Mouse (Mus musculus): ENCODE results near the gene Ece2. TPM values are rescaled to one million over a fixed set of nuclear protein-coding genes. Genes with fewer than 3 reads are reported as not detected.
A peak's percentile ranks its signal among the peaks of the same experiment; 100 is the strongest.

The Ece2 gene
- polyA plus RNA-seq, 1 experiment from 2014 or later = 0.87 TPM

DNA sequence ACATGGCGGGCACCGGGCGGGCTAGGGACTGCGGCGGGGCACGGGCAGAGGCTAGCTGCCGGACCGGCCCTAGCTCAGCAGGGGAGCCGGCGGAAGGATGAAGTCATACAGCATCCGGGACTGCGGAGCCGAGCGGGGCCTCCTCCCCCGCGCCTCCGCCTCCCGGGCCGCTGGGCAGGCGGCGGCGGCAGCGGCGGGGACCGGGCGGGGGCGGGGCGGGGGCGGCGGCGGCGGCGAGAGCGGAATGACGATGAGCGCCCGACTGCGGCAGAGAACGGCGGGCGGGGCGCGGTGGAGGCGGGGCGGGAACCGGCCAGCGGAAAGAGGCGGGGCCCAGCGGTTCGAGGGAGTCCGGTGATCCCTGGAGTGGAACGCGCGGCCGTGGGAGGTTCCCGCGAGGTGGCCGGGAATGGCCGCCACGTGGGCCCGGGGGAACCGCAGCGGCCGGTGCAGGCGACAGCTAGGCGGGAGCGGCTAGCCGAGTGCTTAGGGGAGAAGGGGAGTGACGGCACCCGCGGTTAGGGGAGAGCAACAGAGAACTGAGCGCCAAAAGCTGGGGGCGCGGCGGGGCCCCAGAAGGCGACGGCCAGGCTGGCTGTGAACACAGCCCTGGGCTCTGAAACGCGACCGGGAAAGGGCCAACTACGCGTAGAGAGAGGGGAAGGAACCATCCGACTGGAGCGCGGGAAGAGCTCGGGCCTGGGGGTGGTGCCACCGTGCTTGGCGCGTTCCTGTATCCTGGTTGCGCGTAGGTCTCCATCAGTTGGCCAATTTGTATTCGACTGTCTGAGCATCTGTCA, 8.2 kb upstream of the Ece2 start, which contains the start of gene Camk2n2:
TSS of gene Camk2n2 (minus strand) at position 97 of the 800 bp plus-strand sequence.
- peak within 1 kb of the TSS; percentile 98 for H3K4me2 ChIP-seq (ENCODE audit: low read depth, low read length)
- peaks cover 19% of the 10 kb centered on the region for H3K4me1 ChIP-seq (ENCODE audit: control insufficient read depth, insufficient read depth, low read length)
- no peaks in the 10 kb centered on the region for H3K36me3 ChIP-seq (ENCODE audit: control insufficient read depth, insufficient read depth)
- H3K4me3 ChIP-seq (ENCODE audit: low read length) = peak within 1 kb of the TSS; percentile 72
- H3K27ac ChIP-seq (ENCODE audit: low read length) = 0 out of 2 replicates have a peak within 1 kb of the TSS, but pooled peaks have one; percentile 26
- no peaks in the 10 kb centered on the region for H3K9me3 ChIP-seq (replicated peaks; ENCODE audit: control insufficient read depth, low read length)
- H3K9ac ChIP-seq (ENCODE audit: low read length) = peak within 1 kb of the TSS; percentile 55
- H3K27me3 ChIP-seq (ENCODE audit: control insufficient read depth, insufficient read depth, low read length) = peaks cover 36% of the 10 kb centered on the region
- peak; percentile 54 for ATAC-seq (replicated peaks; ENCODE audit: extremely low read depth, insufficient read depth, low FRiP score)
- WGBS = under 1% methylated on average over 67 of the region's 92 CpGs

DNA sequence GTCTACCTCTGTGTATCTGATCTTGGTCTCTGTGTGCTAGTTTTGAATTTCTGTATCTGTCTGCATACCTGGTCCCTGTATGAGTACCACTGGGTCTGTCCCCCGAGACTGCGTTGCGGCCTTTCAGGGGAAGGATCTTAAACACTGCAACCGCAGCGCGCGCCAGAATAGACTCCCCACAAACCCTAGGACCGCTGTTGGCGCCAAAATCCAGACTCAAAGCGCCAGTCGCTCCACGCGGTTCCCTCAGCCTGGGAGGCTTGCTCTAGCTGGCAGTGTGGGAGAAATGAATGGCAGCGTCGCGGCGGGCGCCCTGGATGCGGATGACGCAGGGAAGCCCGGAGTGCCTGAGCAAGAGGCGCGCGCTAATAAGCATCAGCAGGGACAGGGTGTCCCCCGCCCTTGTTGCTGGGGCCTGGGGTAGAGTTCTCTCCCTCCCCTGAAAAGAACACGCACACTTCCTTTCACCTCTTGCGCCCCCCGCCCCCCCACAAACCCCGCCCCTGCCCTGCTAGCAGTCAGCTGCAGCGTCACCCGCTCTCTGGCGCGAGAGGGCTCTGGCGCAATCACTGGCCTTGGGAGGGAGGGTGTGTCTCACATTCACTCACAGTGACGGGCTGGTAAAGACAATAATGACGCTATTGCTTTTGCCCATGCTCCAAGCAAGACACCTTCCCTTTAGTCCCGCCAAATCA, 7.5 kb upstream of the Ece2 start:
- Histone ChIP-seq H3K4me2 (ENCODE audit: low read depth, low read length) (peak overlapping the region; percentile 98), H3K9ac (ENCODE audit: low read length) (peak overlapping the region; percentile 55), H3K27ac (ENCODE audit: low read length) (0 out of 2 replicates have a peak overlapping the region, but pooled peaks have one; percentile 26), H3K4me1 (ENCODE audit: control insufficient read depth, insufficient read depth, low read length) (peaks cover 19% of the 10 kb centered on the region), H3K27me3 (ENCODE audit: control insufficient read depth, insufficient read depth, low read length) (peaks cover 36% of the 10 kb centered on the region), H3K36me3 (ENCODE audit: control insufficient read depth, insufficient read depth) (no peaks in the 10 kb centered on the region), H3K9me3 (replicated peaks; ENCODE audit: control insufficient read depth, low read length) (no peaks in the 10 kb centered on the region), H3K4me3 (ENCODE audit: low read length) (peak overlapping the region; percentile 72)
- ATAC-seq (replicated peaks; ENCODE audit: extremely low read depth, insufficient read depth, low FRiP score) = peak; percentile 33
- WGBS = under 1% methylated on average over 35 of the region's 37 CpGs

DNA sequence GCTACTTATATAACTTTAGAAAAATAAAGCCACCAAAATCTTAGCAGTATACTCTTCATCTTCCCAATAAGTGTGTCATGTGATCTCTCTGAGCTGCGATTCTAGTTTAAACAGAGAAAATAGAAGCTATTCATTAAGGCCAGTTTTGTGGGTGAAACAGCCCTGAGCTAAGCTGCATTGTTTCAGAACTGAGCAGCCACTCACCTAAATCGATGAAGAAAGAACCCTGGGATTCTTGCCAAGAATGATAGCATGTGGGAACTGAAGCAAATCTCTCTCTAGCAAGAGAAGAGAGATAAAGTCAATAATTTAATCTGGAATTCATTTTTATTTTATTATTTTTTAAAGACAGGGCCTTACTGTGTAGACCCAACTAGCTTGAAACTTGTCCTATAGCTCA, 6.4 kb upstream of the Ece2 start:
- no peak for ATAC-seq (replicated peaks; ENCODE audit: extremely low read depth, insufficient read depth, low FRiP score)
- Histone ChIP-seq H3K27ac (ENCODE audit: low read length) (no peak overlapping the region), H3K4me1 (ENCODE audit: control insufficient read depth, insufficient read depth, low read length) (peaks cover 19% of the 10 kb centered on the region), H3K4me3 (ENCODE audit: low read length) (no peak overlapping the region), H3K9me3 (replicated peaks; ENCODE audit: control insufficient read depth, low read length) (no peaks in the 10 kb centered on the region), H3K36me3 (ENCODE audit: control insufficient read depth, insufficient read depth) (no peaks in the 10 kb centered on the region), H3K4me2 (ENCODE audit: low read depth, low read length) (no peak overlapping the region), H3K27me3 (ENCODE audit: control insufficient read depth, insufficient read depth, low read length) (peaks cover 36% of the 10 kb centered on the region), H3K9ac (ENCODE audit: low read length) (no peak overlapping the region)
- WGBS = 54% methylated on average over 2 of the region's 2 CpGs

DNA sequence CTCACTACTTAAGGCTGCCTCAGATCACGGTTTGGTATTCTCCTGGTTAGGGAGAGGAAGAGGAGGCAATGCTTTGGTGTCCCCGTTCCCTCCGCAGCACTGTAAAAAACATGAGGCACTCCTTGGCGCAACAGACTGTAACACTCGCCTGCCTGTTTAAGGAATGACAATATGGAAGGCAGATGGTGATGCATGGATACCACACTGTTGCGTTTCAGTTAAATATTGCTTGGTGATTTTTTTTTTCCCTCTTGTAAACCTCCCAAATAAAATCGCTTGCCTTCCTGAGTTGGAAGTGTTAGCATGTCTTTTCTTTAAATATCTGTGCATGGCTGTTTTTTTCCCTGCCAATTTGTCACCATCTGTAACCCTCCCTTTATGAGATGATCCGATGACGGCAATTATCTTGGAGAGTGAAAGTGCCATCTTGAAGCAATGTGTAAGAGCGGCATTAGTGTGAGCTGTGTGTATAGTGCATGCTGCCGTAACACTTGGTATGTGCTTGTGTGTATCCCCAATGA, 697 bp upstream of the Ece2 start:
- H3K27ac ChIP-seq (ENCODE audit: low read length) = no peak overlapping the region
- no peak overlapping the region for H3K4me3 ChIP-seq (ENCODE audit: low read length)
- H3K9ac ChIP-seq (ENCODE audit: low read length) = no peak overlapping the region
- no peaks in the 10 kb centered on the region for H3K36me3 ChIP-seq (ENCODE audit: control insufficient read depth, insufficient read depth)
- no peak for ATAC-seq (replicated peaks; ENCODE audit: extremely low read depth, insufficient read depth, low FRiP score)
- 52% methylated on average over 11 of the region's 11 CpGs for WGBS
- H3K4me1 ChIP-seq (ENCODE audit: control insufficient read depth, insufficient read depth, low read length) = peaks cover 7% of the 10 kb centered on the region; the same call in 1 of the 2 replicates
- H3K9me3 ChIP-seq (replicated peaks; ENCODE audit: control insufficient read depth, low read length) = no peaks in the 10 kb centered on the region
- H3K4me2 ChIP-seq (ENCODE audit: low read depth, low read length) = no peak overlapping the region; the same call in 1 of the 2 replicates
- H3K27me3 ChIP-seq (ENCODE audit: control insufficient read depth, insufficient read depth, low read length) = peaks cover 22% of the 10 kb centered on the region

DNA sequence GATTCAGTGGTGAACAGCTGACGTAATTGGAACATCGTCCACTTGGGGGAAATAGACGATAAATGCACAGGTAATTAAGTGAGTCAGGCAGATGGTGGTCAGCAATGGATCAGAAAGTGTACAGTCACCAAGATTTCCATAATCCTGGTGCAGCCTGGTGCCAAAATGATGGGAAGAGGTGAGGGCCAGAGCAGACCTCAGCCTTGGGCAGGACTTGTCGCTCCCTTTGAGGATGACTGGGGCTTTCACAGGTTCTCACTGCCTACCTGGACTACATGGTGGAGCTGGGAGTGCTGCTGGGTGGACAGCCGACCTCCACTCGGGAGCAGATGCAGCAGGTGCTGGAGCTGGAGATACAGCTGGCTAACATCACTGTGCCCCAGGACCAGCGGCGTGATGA, 7.8 kb downstream of the Ece2 start:
- Histone ChIP-seq H3K4me1 (ENCODE audit: control insufficient read depth, insufficient read depth, low read length) (no peaks in the 10 kb centered on the region), H3K9ac (ENCODE audit: low read length) (no peak overlapping the region), H3K4me3 (ENCODE audit: low read length) (no peak overlapping the region), H3K27ac (ENCODE audit: low read length) (no peak overlapping the region), H3K4me2 (ENCODE audit: low read depth, low read length) (no peak overlapping the region), H3K27me3 (ENCODE audit: control insufficient read depth, insufficient read depth, low read length) (no peaks in the 10 kb centered on the region), H3K36me3 (ENCODE audit: control insufficient read depth, insufficient read depth) (no peaks in the 10 kb centered on the region), H3K9me3 (replicated peaks; ENCODE audit: control insufficient read depth, low read length) (no peaks in the 10 kb centered on the region)
- no peak for ATAC-seq (replicated peaks; ENCODE audit: extremely low read depth, insufficient read depth, low FRiP score)
- 72% methylated on average over 8 of the region's 8 CpGs for WGBS

DNA sequence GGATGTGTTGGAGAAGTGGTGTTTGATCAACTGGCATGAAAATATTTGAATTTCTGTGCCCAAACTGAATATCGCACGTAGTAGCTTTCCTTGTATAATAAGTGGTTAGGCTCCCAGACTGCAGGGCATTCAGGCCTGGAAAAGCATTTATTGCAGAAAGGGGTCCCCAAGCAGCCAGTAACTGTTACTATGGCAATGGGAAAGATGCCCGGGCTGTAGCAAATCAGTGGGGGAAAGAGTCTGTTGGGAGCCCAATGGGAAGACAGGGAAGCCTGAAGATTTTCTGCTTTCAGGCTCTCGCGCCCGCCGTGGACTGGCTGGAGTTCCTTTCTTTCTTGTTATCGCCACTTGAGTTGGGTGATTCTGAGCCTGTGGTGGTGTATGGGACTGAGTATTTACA, 8.7 kb downstream of the Ece2 start:
- WGBS = 72% methylated on average over 8 of the region's 8 CpGs
- Histone ChIP-seq H3K36me3 (ENCODE audit: control insufficient read depth, insufficient read depth) (no peaks in the 10 kb centered on the region), H3K9me3 (replicated peaks; ENCODE audit: control insufficient read depth, low read length) (no peaks in the 10 kb centered on the region), H3K4me3 (ENCODE audit: low read length) (no peak overlapping the region), H3K9ac (ENCODE audit: low read length) (no peak overlapping the region), H3K27me3 (ENCODE audit: control insufficient read depth, insufficient read depth, low read length) (no peaks in the 10 kb centered on the region), H3K4me2 (ENCODE audit: low read depth, low read length) (no peak overlapping the region), H3K4me1 (ENCODE audit: control insufficient read depth, insufficient read depth, low read length) (no peaks in the 10 kb centered on the region), H3K27ac (ENCODE audit: low read length) (no peak overlapping the region)
- no peak for ATAC-seq (replicated peaks; ENCODE audit: extremely low read depth, insufficient read depth, low FRiP score)

DNA sequence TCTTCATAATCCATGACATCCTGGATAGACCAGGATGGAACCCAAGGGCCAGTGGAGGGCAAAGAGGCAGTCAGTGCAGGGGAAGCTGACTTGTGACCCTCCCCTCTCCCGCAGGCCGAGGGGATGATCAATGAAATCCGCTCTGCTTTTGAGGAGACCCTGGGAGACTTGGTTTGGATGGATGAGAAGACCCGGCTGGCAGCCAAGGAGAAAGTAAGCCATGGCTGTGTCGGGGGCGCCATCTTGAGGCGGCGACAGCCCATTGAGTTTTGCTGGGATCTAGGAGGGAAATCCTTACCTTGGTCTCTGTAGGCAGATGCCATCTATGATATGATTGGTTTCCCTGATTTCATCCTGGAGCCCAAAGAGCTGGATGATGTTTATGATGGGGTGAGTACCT, 12.5 kb downstream of the Ece2 start:
- Histone ChIP-seq H3K4me3 (ENCODE audit: low read length) (no peak overlapping the region), H3K9ac (ENCODE audit: low read length) (no peak overlapping the region), H3K4me1 (ENCODE audit: control insufficient read depth, insufficient read depth, low read length) (no peaks in the 10 kb centered on the region), H3K27ac (ENCODE audit: low read length) (no peak overlapping the region), H3K4me2 (ENCODE audit: low read depth, low read length) (no peak overlapping the region), H3K27me3 (ENCODE audit: control insufficient read depth, insufficient read depth, low read length) (no peaks in the 10 kb centered on the region), H3K36me3 (ENCODE audit: control insufficient read depth, insufficient read depth) (no peaks in the 10 kb centered on the region), H3K9me3 (replicated peaks; ENCODE audit: control insufficient read depth, low read length) (no peaks in the 10 kb centered on the region)
- no peak for ATAC-seq (replicated peaks; ENCODE audit: extremely low read depth, insufficient read depth, low FRiP score)
- 7% methylated on average over 8 of the region's 8 CpGs for WGBS

DNA sequence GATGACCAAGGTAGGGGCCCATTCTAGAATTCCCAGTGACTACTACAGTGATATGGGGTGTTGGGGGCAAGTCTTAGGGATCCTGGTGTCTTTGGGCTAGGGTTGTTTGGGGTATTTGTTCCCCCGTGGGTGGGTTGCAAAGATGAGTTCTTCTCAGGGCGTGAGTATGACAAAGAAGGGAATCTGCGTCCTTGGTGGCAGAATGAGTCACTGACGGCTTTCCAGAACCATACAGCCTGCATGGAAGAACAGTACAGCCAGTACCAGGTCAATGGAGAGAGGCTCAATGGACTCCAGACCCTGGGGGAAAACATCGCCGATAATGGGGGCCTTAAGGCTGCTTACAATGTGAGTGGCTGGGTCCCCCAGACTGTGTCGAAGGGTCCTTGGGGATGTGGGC, 14.3 kb downstream of the Ece2 start:
- no peaks in the 10 kb centered on the region for H3K4me1 ChIP-seq (ENCODE audit: control insufficient read depth, insufficient read depth, low read length)
- H3K4me2 ChIP-seq (ENCODE audit: low read depth, low read length) = no peak overlapping the region
- no peaks in the 10 kb centered on the region for H3K27me3 ChIP-seq (ENCODE audit: control insufficient read depth, insufficient read depth, low read length)
- no peak overlapping the region for H3K9ac ChIP-seq (ENCODE audit: low read length)
- no peak overlapping the region for H3K27ac ChIP-seq (ENCODE audit: low read length)
- no peak overlapping the region for H3K4me3 ChIP-seq (ENCODE audit: low read length)
- WGBS = 78% methylated on average over 7 of the region's 7 CpGs
- ATAC-seq (replicated peaks; ENCODE audit: extremely low read depth, insufficient read depth, low FRiP score) = no peak
- H3K9me3 ChIP-seq (replicated peaks; ENCODE audit: control insufficient read depth, low read length) = no peaks in the 10 kb centered on the region
- no peaks in the 10 kb centered on the region for H3K36me3 ChIP-seq (ENCODE audit: control insufficient read depth, insufficient read depth)

All from heart, embryonic 16.5 days (tissue).